Mouse (Mus musculus) splenic B cell, adult 2 months (primary cell): ENCODE results near the gene Cyb561d2.
"Not testable (repeated sequence)": the region's sequence is repeated elsewhere in the genome, so short reads cannot be mapped to it uniquely, and the experiment has no call there.

Experiments
- DNase-seq: peaks from one replicate; pipeline ENCODE4 v3.0.0-alpha.2; 2011; ENCODE audit warnings: low read depth, low spot score
- H3K27me3 ChIP-seq: 2 replicates; pipeline ENCODE4 v1.6.1; 2012; ENCODE audit warnings: mild to moderate bottlenecking, low read length, moderate library complexity, mixed read lengths; ENCODE audit not compliant: control insufficient read depth, poor library complexity, insufficient read depth, severe bottlenecking
- H3K36me3 ChIP-seq: 2 replicates; pipeline ENCODE4 v1.6.1; 2012; ENCODE audit warnings: mild to moderate bottlenecking, low read length, moderate library complexity, mixed read lengths; ENCODE audit not compliant: control insufficient read depth, poor library complexity, insufficient read depth, severe bottlenecking

Gene Cyb561d2

GRCm38 (mm10) chr9:107565556-107565955 lies 23.6 kb upstream of the Cyb561d2 start:
- not testable (repeated sequence) for DNase-seq

GRCm38 (mm10) chr9:107563029-107563581 lies 21.1 kb upstream of the Cyb561d2 start, which contains the start of gene Tusc2:
Tusc2 (plus strand) TSS chr9:107563255.
- Histone ChIP-seq H3K27me3 (no peaks in the 10 kb centered on the region), H3K36me3 (peaks cover 5% of the 10 kb centered on the region; the same call in 1 of the 2 replicates)
- peak; percentile 95 for DNase-seq

More at GRCm38 (mm10) chr9:107565556-107565955, 23.6 kb upstream of the Cyb561d2 start:
- not testable (repeated sequence) for H3K27me3 ChIP-seq, H3K36me3 ChIP-seq

GRCm38 (mm10) chr9:107556346-107556745 lies 14.4 kb upstream of the Cyb561d2 start:
- DNase-seq: no peak
- H3K36me3 ChIP-seq: peaks cover 12% of the 10 kb centered on the region
- H3K27me3 ChIP-seq: no peaks in the 10 kb centered on the region

GRCm38 (mm10) chr9:107555701-107556100 lies 13.7 kb upstream of the Cyb561d2 start:
- Histone ChIP-seq H3K27me3 (no peaks in the 10 kb centered on the region), H3K36me3 (peaks cover 12% of the 10 kb centered on the region)
- DNase-seq: no peak

DNA sequence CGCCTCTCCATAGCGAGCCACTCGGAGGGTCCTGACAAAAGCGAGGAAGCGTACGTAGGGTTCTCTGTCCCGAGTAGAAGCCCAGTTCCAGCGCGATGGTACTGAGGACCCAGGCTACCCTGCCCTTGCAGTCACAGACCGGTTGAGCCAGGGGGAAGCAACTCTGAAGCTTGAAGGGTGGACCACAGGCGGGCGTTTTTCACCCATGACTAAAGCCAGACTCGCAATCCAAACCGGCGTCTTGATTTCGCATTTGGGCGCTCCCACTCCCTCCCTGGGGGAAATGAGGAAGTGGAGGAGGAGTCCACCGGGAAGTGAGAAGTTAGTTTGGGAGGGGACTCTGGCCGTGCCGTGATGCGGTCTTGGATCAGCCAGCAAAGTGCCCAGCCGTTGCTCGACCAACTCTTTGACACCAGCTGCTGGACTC lies 13.1 kb upstream of the Cyb561d2 start:
- Histone ChIP-seq H3K27me3 (no peaks in the 10 kb centered on the region), H3K36me3 (peaks cover 12% of the 10 kb centered on the region)
- peak; percentile 68 for DNase-seq

DNA sequence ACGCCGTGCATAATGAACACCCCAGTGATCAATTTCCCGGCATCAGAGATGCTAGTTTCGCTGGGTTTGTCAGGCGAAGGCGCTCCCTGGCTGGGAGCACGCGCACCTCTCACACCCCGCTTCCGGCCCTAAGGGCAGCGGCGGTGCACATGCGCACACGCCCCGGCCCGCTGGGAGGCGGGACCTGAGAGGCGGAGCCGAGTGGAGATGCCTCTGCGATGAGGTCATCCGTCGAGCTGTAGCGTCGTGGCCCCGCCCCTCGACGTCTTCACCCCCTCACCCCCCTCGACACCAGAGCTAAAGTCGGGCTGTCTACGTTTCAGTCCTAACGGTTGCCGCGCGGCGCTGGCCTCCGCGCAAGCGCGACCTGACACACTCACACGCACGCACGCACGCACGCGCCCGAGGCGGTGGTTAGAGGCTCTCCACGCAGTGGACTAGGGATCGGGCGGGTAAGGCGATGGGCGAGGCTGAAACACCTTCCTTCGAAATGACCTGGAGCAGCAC lies 12.4 kb upstream of the Cyb561d2 start:
- DNase-seq: peak; percentile 99
- peaks cover 10% of the 10 kb centered on the region for H3K36me3 ChIP-seq
- H3K27me3 ChIP-seq: no peaks in the 10 kb centered on the region

- DNase-seq: peak; percentile 42
- Histone ChIP-seq H3K36me3 (peaks cover 10% of the 10 kb centered on the region), H3K27me3 (no peaks in the 10 kb centered on the region)
These were observed 11.7 kb upstream of the Cyb561d2 start for GRCm38 (mm10) chr9:107553541-107554318.

DNA sequence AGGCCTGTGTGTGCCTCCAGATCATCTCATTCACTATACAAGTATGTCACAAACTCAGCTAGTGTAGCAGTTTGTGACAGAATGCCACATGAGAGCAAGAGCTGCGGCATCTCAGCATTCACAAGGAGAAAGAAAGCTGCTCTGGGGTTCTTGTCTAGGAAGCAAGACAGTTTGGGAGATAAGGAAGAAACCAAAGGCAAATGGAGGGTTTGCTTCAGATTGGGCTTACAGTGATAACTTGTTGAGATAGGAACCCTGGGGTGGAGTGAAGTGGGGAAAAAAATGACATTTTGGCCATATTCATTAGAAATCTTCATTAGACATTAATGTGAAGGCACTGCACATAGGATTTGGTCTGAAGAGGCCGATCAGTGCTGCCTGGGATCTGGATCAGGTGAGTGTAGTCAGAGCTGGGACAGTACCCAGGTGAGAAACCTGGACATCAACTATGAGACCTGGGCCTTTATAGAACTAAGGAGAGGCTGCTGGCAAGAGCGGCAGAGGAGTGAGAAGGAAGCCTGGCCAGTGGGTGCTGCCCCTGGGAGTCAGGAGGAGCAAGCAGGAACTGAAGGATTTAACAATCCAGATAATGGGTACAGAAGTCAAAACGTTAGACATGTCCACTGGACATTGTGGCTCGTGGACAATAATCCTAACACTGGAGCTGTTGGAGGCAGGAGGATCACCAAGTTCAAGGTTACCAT lies 10.8 kb upstream of the Cyb561d2 start:
- DNase-seq: no peak
- Histone ChIP-seq H3K36me3 (peaks cover 4% of the 10 kb centered on the region), H3K27me3 (no peaks in the 10 kb centered on the region)

DNA sequence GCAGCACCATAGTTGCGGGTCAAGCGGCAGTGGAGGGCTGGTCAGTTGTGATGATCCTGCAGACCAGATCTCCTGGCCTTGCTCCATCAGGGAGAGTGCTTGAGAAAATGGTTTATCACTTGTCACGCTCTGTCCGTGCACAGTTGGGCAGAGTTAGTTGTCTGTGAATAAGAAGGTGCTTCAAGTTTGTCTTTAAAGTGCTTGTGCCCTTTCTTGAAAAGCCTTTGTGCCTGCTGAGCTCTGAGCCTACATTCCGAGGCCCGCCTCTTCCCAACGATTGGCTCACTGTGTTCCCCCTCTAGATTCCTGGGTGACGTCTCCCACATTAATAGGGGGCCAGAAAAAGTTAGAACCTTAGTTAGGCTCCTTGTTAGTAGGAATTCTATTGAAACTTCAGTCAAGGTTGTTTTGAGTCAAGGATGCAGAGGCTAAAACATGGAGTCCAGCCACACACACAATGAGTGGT lies 9.9 kb upstream of the Cyb561d2 start:
- no peak for DNase-seq
- H3K27me3 ChIP-seq: no peaks in the 10 kb centered on the region
- H3K36me3 ChIP-seq: no peaks in the 10 kb centered on the region

DNA sequence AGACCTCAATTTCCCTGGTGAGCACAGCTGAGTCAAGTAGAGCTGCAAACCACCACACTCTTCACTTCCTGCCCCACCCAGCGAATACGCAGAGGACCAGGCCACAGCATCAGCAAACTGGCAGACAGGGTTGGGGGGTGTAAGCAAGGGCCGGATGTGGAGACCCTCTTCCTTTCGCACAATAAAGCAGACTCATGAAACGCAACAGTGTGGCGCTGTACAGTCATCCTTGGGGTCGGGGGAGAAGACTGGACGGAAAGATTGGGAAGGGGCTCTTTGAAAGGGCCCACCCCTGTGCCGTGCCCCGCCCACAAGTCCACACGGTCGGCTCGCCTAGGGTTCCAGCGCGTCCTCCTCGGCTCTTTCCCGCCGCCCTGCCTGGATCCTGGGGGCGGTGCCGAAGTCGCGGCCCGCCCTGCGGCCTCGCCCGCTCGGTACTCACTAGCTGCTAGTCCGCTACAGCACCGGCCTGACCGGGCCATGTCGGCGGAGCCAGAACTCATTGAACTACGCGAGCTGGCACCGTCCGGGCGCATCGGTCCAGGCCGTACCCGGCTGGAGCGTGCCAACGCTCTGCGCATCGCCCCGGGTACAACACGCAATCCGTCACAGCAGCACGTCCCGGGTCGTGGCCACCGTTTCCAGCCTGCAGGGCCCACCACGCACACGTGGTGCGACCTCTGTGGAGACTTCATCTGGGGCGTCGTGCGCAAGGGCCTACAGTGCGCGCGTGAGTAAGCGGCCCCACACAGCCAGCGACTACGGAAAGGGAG lies 9.3 kb upstream of the Cyb561d2 start, which contains the start of gene Rassf1:
Rassf1 (plus strand) TSS at position 439 of the 773 bp plus-strand sequence.
- no peaks in the 10 kb centered on the region for H3K27me3 ChIP-seq
- DNase-seq: peak; percentile 85
- no peaks in the 10 kb centered on the region for H3K36me3 ChIP-seq

DNA sequence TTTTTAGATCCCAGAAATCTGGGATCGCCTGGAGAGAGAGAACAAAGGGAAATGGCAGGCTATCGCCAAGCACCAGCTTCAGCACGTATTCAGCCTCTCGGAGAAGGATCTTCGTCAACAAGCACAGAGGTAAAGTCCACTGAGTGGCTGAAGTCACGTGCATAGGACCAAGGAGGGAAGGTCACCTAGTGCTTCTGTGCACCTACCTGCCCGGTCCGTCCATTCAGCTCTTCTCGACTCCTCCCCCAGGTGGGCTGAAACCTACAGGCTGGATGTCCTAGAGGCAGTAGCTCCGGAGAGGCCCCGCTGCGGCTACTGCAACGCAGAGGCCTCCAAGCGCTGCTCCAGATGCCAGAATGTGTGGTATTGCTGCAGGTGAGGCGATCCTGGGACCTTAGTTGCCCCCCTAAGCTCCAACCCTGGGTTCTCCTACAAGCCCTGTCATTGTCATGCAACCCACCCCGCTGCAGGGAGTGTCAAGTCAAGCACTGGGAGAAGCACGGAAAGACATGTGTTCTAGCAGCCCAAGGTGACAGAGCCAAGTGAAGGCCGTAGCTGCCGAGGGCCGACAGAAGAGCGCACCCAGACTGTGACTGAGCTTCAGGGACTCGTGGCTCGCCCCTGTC lies 8.6 kb upstream of the Cyb561d2 start:
- H3K27me3 ChIP-seq: no peaks in the 10 kb centered on the region
- H3K36me3 ChIP-seq: no peaks in the 10 kb centered on the region
- no peak for DNase-seq

GRCm38 (mm10) chr9:107549297-107550074 lies 7.5 kb upstream of the Cyb561d2 start:
- no peak for DNase-seq
- Histone ChIP-seq H3K27me3 (no peaks in the 10 kb centered on the region), H3K36me3 (peaks cover 2% of the 10 kb centered on the region; the same call in 1 of the 2 replicates)

GRCm38 (mm10) chr9:107548820-107549219 lies 6.8 kb upstream of the Cyb561d2 start:
- H3K27me3 ChIP-seq: no peaks in the 10 kb centered on the region
- no peak for DNase-seq
- peaks cover 2% of the 10 kb centered on the region; the same call in 1 of the 2 replicates for H3K36me3 ChIP-seq
